In the genomic region with DNA sequence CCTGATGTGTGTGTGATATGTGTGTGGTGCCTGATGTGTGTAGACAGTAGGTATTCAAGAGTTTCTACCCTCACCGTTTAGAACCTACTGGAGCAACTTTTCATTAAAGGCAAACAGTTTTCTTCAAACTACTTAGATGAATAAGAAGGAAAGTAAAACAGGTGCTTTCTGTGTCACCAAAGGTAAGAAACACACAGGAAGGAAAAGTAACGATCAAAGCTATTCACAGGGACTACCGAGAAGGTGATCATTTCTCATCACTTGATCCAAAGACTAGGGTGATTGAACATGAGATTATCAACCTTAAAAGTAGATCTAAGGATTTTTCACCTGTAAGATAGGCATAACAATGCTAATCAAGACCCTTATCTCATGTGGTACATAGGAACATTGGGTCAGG, we compare ENCODE assay signal across 17 mouse cellular contexts.
"Had no signal": no experiment of that assay in that cellular context is flagged by ENCODE, and none has a peak within 500 bp of the region (broad histone marks: within the 10 kb centered on the region; RNA-seq: fewer than 3 reads in every experiment).

No protein-coding gene starts in this region.

- H3K9ac ChIP-seq: liver, embryonic 15.5 days; liver, postnatal 0 days; lung, embryonic 15.5 days; midbrain, embryonic 13.5 days; midbrain, embryonic 15.5 days; neural tube, embryonic 12.5 days; stomach, embryonic 15.5 days had no signal

- H3K9me3 ChIP-seq: liver, embryonic 15.5 days; lung, embryonic 15.5 days; megakaryocyte, embryonic 14.5 days; midbrain, embryonic 13.5 days; midbrain, embryonic 15.5 days; neural tube, embryonic 12.5 days; stomach, embryonic 15.5 days had no signal

- H3K4me2 ChIP-seq: liver, embryonic 15.5 days; lung, embryonic 15.5 days; midbrain, embryonic 11.5 days; midbrain, embryonic 13.5 days; midbrain, embryonic 15.5 days; neural tube, embryonic 12.5 days; stomach, embryonic 15.5 days had no signal

- H3K36me3 ChIP-seq: liver, embryonic 15.5 days; lung, embryonic 15.5 days; midbrain, embryonic 13.5 days; midbrain, embryonic 15.5 days; neural tube, embryonic 12.5 days; stomach, embryonic 15.5 days had no signal

- H3K4me3 ChIP-seq: liver, embryonic 15.5 days; lung, embryonic 15.5 days; megakaryocyte, embryonic 14.5 days; midbrain, embryonic 13.5 days; midbrain, embryonic 15.5 days; myocyte; neural tube, embryonic 12.5 days; stomach, embryonic 15.5 days had no signal

- H3K27ac ChIP-seq: liver, embryonic 15.5 days; lung, embryonic 15.5 days; macrophage; midbrain, embryonic 13.5 days; midbrain, embryonic 15.5 days; neural tube, embryonic 12.5 days; stomach, embryonic 15.5 days; stomach, postnatal 0 days had no signal

- H3K4me1 ChIP-seq: liver, embryonic 15.5 days; lung, embryonic 15.5 days; megakaryocyte, embryonic 14.5 days; midbrain, embryonic 13.5 days; midbrain, embryonic 15.5 days; neural tube, embryonic 12.5 days; stomach, embryonic 15.5 days had no signal

- ATAC-seq: liver, postnatal 0 days; midbrain, embryonic 13.5 days; midbrain, embryonic 15.5 days had no signal

- H3K27me3 ChIP-seq: liver, embryonic 15.5 days; lung, embryonic 15.5 days; midbrain, embryonic 13.5 days; midbrain, embryonic 15.5 days; neural tube, embryonic 12.5 days; stomach, embryonic 15.5 days had no signal

- DNase-seq: liver, postnatal 0 days; lung, adult 2 months; right cerebral cortex, postnatal 14 days; thymus, adult 2 months; thymus, postnatal 25 days; thymus, postnatal 4 days had no signal
